Mouse (Mus musculus): ENCODE measurements at regions not wholly inside any gene's neighbourhood (a gene's known extent, or its start where the extent isn't known, plus 50 kb on each side); places are given as distances from the start of the nearest gene placed in this dataset.
"Not testable (repeated sequence)": the region's sequence is repeated elsewhere in the genome, so short reads cannot be mapped to it uniquely, and the experiment has no call there.

GRCm38 (mm10) chr14:52990569-52991327 lies 495.2 kb upstream of the Olfr1507 start:
- TF ChIP-seq CTCF (IDR thresholded peaks at IDR 0.05; ENCODE audit: borderline replicate concordance, insufficient read depth, low read length); POLR2A (IDR thresholded peaks at IDR 0.05; ENCODE audit: low read depth, low read length): not testable (repeated sequence)
